Mouse (Mus musculus) mouse trophoblast stem cell (cell line): ENCODE data around the gene Stox2.

Experiments used
- in situ Hi-C, 2 experiments: fragments of 300-500 bp; cut with MseI, MboI; formaldehyde crosslinking; loops; 2 replicates in 1 of 2; 3 replicates in 1 of 2; pipeline ENCODE4 v1.15.1; 2025

Gene Stox2

DNA sequence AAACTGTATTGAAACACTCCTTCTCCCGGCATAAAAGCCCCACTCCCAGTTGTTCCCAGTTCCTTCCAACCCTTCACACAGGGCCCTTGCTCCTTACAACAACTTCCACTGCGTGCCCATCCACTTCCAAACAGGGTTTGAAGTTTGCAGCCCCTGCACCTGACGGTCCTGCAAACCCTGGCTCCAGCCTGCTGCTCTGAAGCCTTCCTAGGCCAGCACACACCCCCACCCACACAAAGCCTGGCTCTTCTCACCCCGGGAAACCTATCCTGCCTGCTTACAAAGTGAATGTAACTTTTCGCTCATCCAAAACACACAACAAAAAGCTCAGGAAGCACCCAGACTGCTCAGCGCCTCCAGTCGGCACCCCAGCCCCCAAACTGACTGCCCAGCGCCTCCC lies 37.1 kb downstream of the Stox2 start:
- in situ Hi-C loops, result no loop called here

- in situ Hi-C loops, result no loop called here
Measured at GRCm38 (mm10) chr8:47404852-47405251, 41.3 kb downstream of the Stox2 start.

DNA sequence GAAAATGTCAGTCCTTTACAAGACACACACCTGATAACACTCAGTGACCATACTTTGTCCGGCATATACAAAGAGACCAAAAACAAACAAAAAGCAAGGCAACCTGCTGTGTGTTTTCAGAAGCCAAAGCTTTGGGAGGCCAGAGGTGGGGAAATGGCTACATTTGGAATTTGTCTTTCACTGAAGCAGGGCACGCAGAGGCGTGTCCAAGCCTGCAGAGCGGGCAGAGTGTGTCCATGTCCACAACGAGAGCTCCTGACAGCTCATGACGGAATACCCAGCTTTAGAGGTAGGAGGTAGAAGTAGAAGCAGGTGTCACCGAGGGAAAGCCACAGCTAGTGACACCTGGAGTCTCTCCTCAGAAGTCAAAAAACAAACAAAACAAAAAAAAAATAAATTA lies 53.2 kb downstream of the Stox2 start:
- in situ Hi-C loops, result no loop called here

- in situ Hi-C loops, result no loop called here
Measured at GRCm38 (mm10) chr8:47392290-47392689, 53.9 kb downstream of the Stox2 start.

GRCm38 (mm10) chr8:47391844-47392243 lies 54.3 kb downstream of the Stox2 start:
- in situ Hi-C loops, result no loop called here

- in situ Hi-C loops, result no loop called here
Measured at GRCm38 (mm10) chr8:47389430-47389829, 56.7 kb downstream of the Stox2 start.

DNA sequence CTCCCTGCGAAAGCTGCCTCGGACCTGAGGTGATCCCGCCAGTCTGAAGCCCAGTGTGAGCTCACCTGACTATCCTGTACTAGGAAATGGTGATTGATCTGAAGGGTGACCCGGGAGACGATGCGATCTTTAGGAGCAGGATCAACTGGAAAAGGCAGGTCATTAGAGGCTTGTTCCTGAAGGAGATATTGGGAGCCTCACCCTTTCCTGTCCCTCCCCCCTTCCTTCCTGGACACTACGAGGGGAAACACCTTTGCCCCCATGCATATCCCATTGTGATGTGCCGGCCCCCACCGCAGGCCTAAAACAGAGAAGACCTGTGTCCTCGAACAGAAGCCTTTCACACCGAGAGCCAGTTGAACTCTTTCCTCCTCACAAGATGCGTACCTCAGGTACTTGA lies 58.0 kb downstream of the Stox2 start:
- in situ Hi-C loops, result no loop called here

GRCm38 (mm10) chr8:47385810-47386209 lies 60.4 kb downstream of the Stox2 start:
- in situ Hi-C loops, result no loop called here

DNA sequence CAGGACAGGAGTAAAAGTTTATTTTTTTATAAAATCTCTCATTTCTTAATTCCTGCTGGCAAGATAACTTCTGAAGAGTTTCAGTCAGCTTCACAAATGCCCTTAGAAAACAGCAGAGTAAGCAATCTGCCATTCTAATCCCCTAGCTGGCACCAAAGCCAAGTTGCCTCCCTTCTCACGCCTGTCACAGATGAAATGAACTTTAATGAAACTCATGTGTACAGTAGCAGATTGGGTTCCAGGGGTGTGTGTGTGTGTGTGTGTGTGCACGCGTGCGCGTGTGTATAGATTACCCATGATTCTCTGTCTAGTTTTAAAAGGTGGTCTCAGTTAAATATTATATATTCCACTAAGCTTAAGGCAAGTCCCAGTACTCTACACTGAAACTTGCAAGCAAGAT lies 62.0 kb downstream of the Stox2 start:
- in situ Hi-C loops, result no loop called here

DNA sequence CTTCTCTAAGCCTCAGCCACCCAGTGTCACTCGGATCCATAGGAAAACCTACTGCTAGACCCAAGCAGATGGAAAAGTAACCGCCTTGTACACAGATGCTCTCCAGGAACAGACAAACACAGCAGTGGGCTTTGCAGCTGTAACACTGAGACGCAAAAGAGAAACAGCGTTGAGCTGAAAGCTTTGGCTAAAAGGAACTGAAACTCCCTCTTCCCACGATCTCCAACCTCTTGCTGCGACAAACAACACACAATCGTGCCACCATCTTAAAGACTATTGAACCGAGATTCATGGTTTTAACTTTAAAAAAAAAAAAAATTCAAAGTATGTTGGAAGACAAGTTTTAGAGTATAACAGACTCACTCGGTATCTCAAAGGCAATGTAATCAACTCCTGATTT lies 62.5 kb downstream of the Stox2 start:
- in situ Hi-C loops, result no loop called here

DNA sequence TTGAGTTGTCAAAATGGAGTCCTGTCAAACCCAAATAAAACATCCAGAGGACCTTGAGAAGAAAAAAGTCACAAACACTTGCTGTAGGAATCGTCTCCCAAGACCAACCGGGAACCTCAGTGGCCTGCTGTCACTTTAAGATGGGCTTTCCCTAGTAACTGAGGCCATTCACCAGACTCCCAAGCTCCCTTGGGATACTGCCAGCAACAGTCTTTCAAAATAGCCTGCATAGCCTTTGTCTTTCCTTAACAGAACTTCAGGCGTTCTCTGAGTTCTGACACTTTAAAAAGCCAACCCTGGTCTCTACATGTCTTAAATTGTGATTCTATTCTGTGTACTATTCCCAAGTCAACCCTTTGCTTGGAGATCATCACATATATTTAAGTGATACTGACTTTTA lies 64.9 kb downstream of the Stox2 start:
- in situ Hi-C loops, result no loop called here

DNA sequence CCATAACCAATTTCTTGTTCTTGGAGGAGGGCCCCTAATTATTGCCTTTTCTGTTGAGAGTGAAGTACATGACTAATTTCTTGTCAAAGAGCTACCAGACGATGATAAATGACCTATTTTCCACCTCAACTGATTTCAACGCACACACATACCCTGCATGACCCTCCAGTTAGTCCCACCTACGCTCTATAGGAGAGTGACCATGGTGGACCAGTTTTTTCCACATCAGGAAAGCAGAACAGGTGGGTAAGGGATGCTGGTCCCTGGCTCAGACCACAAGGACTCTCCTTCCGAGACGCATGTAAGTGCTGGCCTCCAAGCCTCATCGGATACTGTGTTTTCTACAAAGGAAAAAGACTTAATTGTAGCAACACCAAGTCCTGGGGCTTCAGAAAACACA lies 65.4 kb downstream of the Stox2 start:
- in situ Hi-C loops, result no loop called here

GRCm38 (mm10) chr8:47380075-47380474 lies 66.1 kb downstream of the Stox2 start:
- in situ Hi-C loops, result no loop called here

- in situ Hi-C loops, result loop anchor here (10.0 kb wide), 1 partner anchor 172 kb away; no protein-coding TSS in a partner anchor
Measured at GRCm38 (mm10) chr8:47376651-47377050, 69.5 kb downstream of the Stox2 start.

GRCm38 (mm10) chr8:47373757-47374156 lies 72.4 kb downstream of the Stox2 start:
- in situ Hi-C loops, result loop anchor here (5.0 to 10.0 kb wide), 2 partner anchors 169 to 356 kb away; no protein-coding TSS in a partner anchor

DNA sequence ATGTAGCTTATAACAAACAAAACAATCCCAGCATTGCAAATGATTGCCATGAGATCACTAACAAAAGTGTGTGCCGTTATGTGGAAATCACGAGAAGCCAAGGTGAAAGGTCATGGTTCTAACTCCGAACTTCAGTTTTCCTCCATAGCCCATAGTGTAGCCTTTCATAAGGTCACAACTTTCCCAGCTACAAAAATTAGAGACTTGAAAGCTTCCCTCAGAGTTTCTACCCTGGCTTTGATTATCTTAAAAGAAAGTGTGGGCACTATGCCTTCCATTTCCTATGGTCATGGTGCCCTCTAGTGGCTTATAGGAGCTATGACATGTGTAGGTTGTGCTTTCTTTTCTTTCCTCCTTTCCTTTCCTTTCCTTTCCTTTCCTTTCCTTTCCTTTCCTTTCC lies 74.6 kb downstream of the Stox2 start:
- in situ Hi-C loops, result loop anchor here (5.0 to 10.0 kb wide), 2 partner anchors 167 to 354 kb away; no protein-coding TSS in a partner anchor

- in situ Hi-C loops, result loop anchor here (5.0 to 10.0 kb wide), 2 partner anchors 166 to 354 kb away; no protein-coding TSS in a partner anchor
Measured at GRCm38 (mm10) chr8:47371081-47371480, 75.1 kb downstream of the Stox2 start.

DNA sequence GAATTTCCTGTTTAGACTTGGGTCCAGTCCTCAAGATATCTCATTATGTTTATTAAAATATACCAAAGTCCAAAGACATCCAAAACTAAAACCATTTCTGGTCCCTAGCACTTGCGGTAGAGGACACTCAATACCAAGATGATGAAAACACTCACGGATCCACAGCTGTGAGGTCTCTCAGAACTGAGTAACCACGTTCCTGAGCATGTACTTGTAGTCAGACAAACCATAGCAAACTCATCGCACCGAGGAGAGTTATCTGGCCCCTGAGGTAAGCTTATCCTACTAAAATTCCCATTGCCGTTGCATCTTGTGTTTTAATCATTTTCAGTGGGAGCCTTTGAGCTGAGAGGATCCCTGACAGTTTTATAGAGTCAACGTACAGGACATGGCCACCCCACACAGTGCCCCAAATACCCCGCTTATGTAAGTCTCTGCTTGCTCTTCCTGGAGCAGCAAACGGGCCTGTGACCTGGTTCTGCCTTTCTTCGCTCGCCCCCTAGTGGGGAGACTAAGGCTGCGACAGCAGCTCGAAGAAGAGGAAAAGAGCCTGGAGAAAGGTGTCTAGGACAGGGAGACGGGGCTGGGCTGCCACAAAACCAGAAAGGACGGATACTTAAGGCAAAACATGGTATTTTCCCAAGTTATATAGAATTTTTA lies 75.6 kb downstream of the Stox2 start:
- in situ Hi-C loops, result loop anchor here (5.0 to 10.0 kb wide), 2 partner anchors 166 to 353 kb away; no protein-coding TSS in a partner anchor

GRCm38 (mm10) chr8:47369949-47370348 lies 76.2 kb downstream of the Stox2 start:
- in situ Hi-C loops, result loop anchor here (5.0 to 10.0 kb wide), 2 partner anchors 165 to 353 kb away; no protein-coding TSS in a partner anchor

- in situ Hi-C loops, result no loop called here
Measured at GRCm38 (mm10) chr8:47369044-47369769, 77.0 kb downstream of the Stox2 start.

DNA sequence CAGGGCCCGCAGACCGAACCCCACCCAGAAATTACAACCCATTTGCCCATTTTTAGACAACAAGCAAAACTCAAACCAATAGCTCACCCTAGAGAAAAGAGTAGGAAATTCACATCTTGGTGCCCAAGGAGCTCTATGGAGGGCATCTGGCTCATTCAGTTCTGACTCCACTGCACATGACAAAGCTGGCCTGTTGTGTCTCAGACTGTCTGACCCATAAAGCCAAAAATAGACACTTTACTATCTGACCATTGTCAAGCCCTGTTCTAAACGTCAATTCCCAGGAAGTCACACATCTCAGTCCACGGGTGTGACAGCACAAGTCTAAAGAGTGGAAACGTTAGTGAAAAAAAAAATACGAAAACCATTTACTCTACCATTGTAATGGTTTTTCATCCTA lies 79.1 kb downstream of the Stox2 start:
- in situ Hi-C loops, result no loop called here

- in situ Hi-C loops, result no loop called here
Measured at GRCm38 (mm10) chr8:47363271-47363670, 82.9 kb downstream of the Stox2 start.

GRCm38 (mm10) chr8:47355340-47355906 lies 90.7 kb downstream of the Stox2 start:
- in situ Hi-C loops, result no loop called here
